Mouse (Mus musculus): Measurements from ENCODE around the gene Capn11.

The Capn11 gene

DNA sequence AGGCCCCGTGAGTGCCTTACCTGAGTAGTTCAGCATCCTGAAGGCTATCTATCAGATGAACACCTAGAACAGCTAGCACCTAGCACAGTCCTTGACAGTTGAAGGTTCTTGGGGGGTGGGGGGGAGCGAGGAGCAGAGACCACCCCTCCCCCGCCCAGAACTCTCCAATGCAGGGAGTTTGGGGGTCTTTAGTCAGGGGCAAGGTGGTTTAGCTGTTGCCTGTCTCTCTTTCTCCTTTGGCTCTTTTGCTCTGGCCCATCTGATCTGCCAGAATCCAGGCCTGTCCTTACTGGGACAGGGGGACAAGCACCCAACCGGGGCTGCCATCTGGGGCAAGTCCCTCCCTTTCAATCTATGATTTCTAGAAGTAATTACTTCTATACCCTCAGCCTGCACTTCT, at the start of gene Capn11:
Capn11 (minus strand) TSS at position 101 of the 400 bp plus-strand sequence.
- no peak for DNase-seq (ENCODE audit: low read depth, low spot score)

DNA sequence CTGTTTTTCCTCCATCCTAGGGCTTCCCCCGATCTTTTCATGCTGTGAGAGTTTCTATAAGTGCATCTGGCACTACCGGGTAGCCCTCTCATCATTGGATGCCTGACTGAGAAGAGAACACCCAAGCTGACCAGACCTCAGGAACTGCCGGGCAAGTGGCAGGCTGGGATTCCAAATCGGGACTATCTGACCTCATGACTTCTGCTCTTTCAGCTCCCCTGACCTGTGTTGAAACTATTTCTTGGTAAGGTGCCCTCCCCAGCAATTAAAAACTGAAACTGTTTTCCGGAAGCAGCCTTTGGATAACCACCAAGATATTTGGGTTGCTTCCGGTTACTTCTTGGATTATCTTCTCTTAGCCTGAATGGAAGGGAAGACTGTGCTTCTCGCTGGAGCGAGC, 49.1 kb upstream of the Capn11 start:
- DNase-seq (ENCODE audit: low read depth, low spot score): no peak

DNA sequence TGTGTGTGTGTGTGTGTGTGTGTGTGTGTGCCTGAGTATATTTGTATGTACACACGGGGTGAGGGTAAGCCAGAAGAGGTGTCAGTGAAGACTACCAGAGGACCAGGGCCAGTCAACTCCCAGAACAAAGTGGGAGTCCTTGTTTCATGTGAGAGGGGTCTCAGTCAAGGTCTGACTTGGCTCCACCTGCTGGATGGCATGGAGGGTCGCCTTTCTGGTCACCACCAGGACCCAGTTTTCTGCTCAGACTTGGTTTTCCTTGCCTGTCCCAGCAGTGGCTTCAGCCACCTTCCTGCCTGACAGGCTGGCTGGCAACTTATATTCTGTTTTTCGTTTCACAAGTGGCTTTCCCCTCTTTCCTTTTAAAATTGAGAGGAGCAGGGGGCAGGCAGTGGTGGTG, 48.3 kb upstream of the Capn11 start:
- no peak for DNase-seq (ENCODE audit: low read depth, low spot score)

DNA sequence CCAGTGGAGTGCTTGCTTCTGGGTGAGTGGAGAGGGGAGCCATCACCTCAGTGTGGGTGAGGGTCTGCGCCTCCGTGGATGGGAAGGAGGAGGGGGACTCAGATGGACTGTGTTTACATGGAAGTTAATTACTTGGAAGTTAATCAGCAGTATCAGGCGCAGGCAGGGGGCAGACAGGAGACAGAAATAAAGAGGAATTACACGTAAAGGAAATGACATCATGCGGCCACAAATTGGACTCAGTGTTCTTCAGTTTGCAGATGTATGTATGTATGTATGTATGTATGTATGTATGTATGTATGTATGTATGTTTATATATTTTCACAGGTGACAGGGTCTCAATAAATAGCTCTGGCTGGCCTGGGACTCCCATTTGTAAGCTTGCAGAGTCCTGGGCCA, 47.7 kb upstream of the Capn11 start:
- DNase-seq (ENCODE audit: low read depth, low spot score): no peak

DNA sequence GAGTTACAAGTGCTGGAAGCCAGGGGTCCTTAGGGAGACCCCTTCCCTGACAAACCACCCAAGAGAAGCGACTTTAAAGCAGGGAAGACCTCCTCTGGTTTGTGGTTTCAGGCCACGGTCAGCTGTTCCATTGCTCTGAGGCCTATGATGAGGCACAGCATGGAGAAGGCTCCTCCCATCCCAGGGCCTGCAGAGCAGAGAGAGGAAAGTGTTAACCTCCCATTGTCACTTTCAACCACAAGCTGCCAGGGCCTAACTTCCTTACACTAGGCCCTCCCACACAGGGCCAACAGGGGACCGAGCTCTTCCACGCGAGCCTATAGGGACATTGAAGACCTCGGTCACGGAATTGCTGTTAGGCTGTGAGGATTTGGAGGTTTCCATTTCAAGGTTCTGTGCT, 44.1 kb upstream of the Capn11 start:
- DNase-seq (ENCODE audit: low read depth, low spot score): no peak

DNA sequence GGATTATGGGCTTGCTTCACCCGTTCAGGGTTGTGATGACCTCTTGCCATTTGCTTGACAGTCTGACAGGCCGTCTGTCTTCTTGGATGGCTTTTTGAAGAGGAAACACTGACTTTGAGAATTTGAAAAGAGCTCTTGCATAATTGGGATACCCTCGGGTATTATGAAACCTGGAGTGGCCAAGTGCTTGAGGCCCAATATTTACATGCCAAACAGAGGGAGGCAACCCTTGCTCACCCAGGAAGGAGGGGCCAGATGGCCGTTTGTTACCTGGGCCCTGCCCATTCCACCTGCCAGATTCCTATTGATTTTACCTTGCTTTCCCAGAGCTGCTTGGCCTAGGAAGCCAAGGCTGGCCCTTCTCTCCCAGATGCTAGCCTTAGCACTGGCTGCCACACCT, 43.1 kb upstream of the Capn11 start:
- no peak for DNase-seq (ENCODE audit: low read depth, low spot score)

DNA sequence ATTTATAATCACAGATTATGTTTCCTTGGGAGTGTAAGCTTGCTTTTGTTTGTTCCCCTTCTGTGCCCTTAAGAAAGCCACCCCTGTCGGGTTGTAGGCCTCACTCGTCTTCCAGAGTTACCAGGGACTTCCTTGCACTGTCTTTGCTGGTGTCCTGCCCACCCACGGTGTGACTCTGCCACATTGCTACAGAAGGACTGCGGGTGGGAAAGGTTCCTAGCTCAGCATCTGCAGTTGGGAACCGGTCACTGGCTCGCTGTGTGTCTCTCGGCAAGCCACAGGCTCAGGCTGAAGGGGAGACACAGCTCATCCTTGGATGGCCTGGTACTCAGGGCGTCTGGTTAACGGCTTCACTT, 42.1 kb upstream of the Capn11 start:
- no peak for DNase-seq (ENCODE audit: low read depth, low spot score)

DNA sequence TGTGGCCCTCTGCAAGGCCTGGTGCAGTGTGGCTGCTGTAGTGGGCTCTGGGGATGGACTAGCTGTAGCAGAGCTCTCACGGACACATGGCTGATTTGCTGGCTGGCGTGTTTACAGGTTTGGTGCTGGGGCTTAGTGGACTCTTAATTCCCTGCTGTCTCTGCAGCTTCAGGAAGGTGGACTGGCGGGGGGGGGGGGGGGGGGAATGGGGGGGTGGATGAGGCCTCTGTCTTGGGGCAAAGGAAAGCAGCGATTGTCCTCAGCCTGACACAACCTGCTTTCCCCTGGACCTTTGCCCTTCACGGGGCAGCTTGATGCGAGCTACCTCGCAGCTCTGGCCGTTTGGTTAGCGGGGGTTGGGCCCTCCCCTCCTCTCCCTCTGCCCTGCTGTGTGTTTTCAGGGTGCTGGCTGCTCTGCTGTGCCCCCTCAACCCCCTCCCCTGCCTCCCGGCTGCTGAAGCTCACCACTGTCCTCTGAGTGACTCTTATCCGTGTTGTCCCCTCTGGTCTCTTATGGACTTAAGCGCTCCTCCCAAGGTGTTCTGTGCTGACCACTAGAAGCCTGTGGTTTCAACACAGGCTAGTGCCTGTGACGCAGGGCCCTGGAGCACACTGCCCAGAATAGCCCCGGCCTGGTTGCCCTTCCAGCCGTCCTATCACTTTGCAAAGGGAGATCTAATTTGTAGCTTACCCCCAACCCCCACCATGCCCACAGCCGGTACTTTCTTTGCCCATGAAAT, 41.5 kb upstream of the Capn11 start:
- no peak for DNase-seq (ENCODE audit: low read depth, low spot score)

DNA sequence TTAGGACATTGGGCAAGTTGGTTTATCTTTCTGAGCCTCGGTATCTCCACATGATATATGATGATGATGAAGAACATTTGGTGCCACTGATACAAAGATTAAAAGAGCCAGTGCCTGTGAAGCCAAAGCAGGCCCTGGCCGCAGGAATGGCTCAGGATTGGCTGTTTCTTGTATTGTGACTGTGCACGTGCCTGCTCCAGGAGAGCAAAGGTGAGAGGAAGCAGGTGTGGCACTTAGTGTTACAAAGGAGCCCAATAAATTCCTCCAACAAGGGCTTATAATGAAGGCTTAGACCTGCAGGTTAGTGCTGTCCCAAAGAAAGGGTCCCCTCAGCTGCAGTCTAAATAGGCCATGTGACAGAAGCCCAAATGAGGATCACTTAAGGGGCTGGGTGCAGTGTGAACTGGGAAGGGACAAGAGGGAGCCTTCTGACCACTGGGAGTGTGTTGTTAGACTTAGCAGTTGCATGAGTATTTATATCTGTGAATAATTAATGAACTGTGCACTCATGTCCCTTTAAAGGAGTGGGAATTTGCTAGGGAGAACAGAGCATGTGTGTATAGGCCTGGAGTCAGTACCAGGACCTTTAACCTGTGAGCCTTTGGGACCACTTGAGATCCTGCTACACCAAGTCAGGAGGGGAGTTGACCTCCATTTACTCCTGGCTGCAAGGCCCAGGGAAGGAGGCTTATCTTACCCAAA, 40.1 kb upstream of the Capn11 start:
- DNase-seq (ENCODE audit: low read depth, low spot score): no peak

DNA sequence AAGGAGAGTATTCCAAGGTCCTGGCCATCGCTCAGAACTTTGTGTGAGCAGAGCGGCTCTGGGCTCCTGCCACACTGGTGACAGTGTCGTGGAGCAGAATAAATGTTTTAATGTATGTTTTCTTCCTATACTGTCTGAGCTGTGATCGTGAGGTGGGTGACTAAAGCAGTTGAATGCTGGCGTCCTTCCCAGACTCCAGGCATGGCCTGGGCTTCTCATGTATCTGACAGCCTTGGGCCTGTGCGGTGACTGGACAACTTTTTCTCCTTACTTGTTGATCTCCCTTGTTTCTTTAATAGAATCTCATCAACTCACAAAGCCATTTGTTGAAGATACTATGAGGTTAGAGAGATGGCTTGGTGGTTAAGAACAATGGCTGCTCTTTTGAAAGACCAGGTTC, 39.2 kb upstream of the Capn11 start:
- DNase-seq (ENCODE audit: low read depth, low spot score): no peak

DNA sequence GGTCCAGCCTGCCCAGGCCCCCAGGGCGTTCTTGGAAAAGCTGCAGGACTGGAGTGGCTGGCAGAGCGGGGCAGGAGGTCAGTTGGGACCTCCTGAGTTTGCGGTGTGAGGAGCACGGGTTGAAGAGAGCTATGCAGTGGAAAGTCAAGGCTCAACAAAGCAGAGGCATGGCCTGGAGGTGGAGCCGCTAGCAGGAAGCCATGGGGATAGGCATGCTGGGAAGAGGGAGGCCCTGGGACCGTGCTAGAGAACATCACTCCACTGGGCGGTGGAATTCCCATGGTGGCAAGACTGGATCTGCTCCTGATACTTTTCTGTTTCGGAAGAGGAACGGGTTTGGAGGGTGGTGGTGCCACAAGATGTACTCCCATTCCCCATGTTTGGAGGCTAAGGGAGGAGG, 37.9 kb upstream of the Capn11 start:
- DNase-seq (ENCODE audit: low read depth, low spot score): no peak

DNA sequence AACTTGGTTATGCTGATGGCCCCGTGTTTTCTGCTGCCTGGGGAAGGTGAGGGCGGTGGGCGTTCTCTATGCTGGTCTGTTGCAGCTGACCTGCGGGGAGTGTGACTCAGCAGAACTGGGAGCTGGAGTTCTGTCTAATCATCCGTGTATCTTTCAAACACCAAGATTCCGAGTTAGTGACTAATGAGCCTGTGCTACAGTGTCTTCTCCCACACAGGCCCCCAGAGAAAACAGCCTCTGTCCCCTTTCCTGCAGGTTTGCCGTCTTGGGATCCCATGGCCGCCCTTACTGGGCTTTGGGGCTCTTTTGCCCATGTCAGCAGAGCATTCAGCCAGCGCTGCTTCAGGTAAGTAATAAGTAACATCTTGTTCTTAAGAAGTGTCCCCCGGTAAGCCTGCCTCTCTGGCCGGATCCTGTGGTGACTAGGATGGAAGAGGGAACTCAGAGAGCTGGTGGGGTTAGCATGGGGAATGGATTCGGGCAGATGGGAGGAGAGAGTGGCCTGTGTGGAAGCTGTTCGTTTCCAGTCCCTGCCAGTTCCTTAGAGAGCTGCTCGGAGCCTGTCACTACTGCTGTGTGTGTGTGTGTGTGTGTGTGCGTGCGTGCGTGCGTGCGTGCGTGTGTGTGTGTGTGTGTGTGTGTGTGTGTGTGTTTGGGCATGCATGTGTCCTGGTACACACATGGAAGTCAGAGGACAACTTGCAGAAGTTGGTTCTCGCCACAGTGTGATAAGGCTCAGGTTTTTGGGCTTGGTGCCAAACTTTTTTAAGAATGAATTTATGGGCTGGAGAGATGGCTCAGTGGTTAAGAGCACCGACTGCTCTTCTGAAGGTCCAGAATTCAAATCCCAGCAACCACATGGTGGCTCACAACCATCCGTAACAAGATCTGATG, 36.3 kb upstream of the Capn11 start:
- no peak for DNase-seq (ENCODE audit: low read depth, low spot score)

DNA sequence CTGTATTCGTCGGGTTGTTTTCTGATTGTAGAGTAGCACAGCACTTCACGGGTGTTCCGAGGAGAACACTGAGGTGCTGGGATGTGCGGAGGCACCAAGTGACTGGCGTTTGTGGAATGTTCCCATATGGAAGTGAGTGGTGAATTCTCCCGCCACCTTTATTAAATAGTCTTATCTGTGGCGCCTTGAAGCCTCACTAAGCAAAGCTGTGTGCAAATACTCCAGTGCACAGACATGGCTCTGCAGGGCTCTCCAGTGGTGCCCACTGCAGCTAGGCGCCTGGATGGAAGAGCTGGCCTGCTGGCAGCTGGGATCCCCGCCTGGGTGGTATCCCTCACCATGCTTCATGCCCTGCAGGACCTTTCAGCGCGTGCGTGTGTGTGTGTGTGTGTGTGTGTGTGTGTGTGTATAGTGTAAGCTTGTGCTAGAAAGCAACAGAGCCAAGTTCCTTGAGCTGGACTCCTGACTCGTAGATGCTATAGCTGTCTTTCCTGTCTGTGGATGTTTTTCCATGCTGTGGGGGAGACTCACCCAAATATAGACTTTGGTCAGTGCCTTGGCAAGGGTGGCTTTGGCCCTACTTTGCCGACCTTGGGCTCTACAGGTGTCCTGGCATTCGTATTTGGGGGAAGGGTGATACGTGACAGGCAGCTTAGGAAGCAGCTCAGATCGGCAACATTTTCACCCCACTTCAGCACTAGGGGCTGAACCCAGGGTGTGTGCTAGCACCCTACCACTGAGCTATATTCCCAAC, 34.9 kb upstream of the Capn11 start:
- DNase-seq (ENCODE audit: low read depth, low spot score): no peak

DNA sequence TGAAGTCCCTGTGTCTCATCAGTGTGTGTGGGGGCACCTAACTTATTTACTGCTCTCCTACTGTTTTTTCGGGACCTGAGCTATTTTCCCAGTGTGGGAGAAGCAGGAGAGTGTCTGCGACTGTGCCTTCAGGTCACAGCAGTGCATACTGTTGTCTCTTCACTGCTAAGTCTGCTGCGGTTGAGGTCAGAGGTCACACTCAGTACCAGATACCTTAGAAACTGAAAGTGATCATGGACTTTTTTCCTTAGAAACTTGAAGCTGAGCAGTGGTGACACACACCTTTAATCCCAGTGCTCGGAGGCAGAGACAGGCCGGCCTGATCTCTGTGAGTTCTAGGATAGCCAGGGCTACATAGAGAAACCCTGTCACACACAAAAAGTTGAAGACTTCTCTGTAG, 33.0 kb upstream of the Capn11 start:
- DNase-seq (ENCODE audit: low read depth, low spot score): no peak

DNA sequence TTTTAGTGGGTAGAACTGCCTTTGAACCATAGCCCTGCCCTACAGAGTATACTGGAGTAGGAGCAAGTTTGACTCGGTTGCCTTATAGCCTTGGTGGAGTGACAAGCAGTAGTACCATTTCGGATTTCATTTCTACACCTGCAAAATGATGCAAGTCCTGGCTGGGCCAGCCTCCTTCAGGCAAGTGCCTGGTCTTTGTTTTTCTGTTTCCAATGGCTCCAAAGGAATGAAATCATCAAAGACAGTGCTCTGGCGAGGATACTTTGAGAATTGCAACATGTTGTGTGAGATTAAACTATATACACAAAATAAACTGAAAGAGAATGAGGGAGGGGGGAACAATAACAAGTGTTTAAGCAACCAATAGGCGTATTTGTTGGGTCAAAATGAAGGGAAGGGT, 30.9 kb upstream of the Capn11 start:
- no peak for DNase-seq (ENCODE audit: low read depth, low spot score)

DNA sequence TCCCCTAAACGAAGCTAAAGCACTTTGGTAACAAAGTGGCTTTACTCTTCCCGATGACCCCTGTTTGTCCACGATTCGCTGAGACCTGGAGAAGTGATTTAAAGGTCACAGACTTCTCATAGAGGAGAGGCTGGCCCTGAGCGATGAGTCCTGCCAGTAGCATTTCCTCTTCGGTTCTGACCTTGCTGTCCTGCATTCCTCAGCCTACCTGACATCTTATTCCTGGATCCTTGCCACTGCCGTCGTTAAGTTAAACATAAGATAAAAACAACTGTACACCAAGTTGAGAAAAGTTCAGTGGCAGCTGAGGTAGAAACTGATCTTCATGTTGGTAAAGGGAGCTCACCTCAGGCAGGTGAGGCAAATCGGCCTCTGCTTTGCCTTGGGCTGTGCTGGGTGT, 30.0 kb upstream of the Capn11 start:
- DNase-seq (ENCODE audit: low read depth, low spot score): no peak

DNA sequence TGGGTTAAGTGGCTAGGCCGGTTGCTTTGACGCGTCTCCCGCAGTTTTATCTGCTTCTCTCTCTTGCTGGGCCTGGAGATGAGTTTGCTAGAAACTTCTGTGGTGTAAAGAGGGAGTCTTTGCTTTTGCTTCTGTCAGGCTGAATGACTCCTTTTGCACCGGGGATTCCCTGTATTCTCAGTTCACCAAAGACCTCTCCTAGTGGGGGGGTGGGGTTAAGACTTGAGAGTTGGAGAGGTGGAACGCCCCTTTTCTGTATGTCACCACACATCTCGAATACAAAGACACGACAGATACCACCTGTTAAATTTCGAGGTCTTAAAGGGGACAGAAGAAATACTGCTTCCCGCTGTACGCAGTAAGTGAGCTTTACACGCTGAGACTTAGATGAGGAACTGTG, 27.6 kb upstream of the Capn11 start, which contains the start of gene Tmem63b:
Tmem63b (minus strand) TSS at position 190 of the 400 bp plus-strand sequence.
- DNase-seq (ENCODE audit: low read depth, low spot score): no peak

DNA sequence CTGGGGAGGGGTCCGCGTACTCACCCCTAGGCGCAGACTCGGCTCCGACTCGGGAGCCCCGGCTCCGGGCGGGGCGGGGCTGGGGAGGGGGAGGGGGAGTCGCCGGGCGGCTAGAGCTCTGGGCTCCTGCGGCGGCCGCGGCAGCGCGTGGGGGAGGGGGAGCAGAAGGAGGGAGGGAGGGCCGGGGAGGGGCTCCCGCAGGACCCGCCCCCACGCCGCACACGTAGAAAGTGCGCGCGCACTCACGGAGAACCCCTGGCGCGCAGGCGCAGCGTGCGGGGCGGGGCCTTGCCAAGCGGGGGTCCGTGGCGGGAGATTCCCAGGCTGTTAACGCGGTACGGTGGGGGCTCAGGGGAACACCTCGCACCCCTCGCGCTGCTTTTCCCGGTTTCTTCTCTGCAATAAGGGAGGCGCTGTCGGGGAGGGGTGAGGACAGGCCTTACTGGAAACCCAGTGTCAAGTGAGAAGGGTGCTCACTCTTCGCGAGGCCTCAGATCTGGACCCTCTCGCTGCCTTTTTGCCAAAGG, 27.0 kb upstream of the Capn11 start, which contains the start of gene Mrpl14:
Mrpl14 (plus strand) TSS at position 230 of the 527 bp plus-strand sequence.
- DNase-seq (ENCODE audit: low read depth, low spot score): peak; percentile 93

DNA sequence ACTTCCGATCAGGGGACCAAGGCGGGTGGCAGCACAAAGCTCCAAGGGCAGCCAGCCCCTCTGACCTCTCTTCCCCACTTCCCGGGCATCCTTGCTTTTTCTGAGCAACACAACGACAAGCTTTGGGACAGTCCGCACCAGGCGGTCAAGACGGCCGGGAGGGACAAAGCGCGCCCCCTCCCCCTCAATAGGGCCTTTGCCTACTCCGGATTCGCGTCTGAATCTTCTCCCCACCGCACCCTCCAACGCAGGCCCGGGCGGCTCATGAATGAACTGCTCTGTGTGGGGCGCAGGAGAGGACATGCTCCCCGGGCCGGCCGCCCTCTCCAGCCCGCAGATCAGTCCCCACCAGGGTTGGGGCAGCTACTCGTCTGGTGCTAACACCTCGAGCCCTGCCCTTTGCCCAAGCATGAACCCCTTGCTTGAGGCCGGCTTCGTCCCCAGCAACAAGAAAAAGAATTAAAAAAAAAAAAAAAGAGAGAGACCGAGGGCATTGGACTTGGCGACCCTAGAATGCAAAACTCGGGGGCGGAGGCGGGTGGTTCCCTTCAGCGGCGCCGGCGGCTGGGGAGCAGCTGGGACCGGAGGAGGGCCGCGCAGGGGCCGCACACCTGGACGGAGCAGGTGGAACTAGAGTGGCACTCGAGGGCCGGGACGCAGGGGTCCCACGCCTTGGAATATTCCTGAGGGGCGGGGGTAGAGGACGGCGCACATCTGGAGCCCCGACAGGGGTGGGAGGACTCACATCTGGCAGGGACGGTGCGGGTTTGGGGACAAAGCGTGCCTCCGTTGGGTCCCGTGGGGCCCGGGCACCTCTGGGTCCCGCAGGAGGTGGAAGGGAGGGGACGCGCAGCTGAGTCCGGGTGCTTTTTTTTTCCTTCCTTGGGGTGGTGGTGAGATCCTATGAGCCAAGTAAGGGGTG, 26.3 kb upstream of the Capn11 start:
- DNase-seq (ENCODE audit: low read depth, low spot score): no peak

DNA sequence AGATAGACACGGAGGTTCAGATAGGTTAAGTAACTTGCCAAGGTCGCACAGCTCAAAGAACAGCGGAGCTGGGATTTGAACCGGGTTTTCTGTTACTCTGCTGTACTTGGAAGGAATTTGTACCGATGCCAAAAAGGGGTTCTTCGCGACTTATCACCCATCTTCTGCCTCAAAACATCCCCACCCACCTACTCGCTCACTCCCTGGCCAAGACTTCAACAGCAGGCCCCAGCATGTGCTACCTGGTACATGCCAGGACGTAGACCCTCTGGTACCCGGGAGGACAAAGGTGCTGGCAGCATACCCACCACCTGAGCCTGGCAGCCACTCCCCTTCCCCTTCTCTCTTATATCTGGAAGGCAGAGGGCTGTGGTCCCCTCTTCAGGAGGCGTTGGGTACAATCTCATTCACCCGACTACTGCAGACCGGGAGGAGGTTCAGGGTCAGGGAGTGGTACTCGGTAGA, 25.6 kb upstream of the Capn11 start:
- DNase-seq (ENCODE audit: low read depth, low spot score): no peak
